Mouse (Mus musculus) cerebellum, adult 2 months (tissue): ENCODE data around the gene Col24a1. TPM values are rescaled to one million over a fixed set of nuclear protein-coding genes. Genes with fewer than 3 reads are reported as not detected.

Experiments used
- DNase-seq, 2 experiments: peaks; one replicate each; pipeline ENCODE4 v3.0.0; 2021
- H3K27ac ChIP-seq: fragments of 200-500 bp; 2 replicates; pipeline ENCODE4 v1.5.1; 2012; ENCODE audit warnings: low read length, control low read depth, inconsistent platforms; ENCODE audit not compliant: insufficient read depth
- H3K27me3 ChIP-seq: fragments of 200-500 bp; 2 replicates; pipeline ENCODE4 v1.6.1; 2012; ENCODE audit warnings: inconsistent platforms, mild to moderate bottlenecking, low read length, moderate library complexity; ENCODE audit not compliant: control insufficient read depth, insufficient read depth
- H3K4me1 ChIP-seq: fragments of 200-500 bp; 2 replicates; pipeline ENCODE4 v1.6.1; 2011; ENCODE audit warnings: low read length; ENCODE audit not compliant: control insufficient read depth, insufficient read depth
- H3K4me3 ChIP-seq: fragments of 200-500 bp; replicated peaks from 2 replicates; pipeline ENCODE3; 2011; ENCODE audit warnings: mild to moderate bottlenecking, low read depth, low read length, control low read depth; ENCODE audit not compliant: insufficient read depth
- CTCF ChIP-seq: fragments of 200-500 bp; IDR thresholded peaks from 2 replicates; pipeline ENCODE4 v1.5.1; 2011; ENCODE audit warnings: low read depth, mild to moderate bottlenecking, control low read depth, low read length, moderate library complexity, borderline replicate concordance; ENCODE audit not compliant: insufficient read depth
- POLR2A ChIP-seq: fragments of 200-500 bp; IDR thresholded peaks from 2 replicates; pipeline ENCODE4 v1.6.1; 2011; ENCODE audit warnings: low read length, control low read depth, borderline replicate concordance; ENCODE audit not compliant: insufficient read depth
- WGBS: fragments of 180-500 bp; shearing (Covaris S2); methylation state at CpG from one replicate; pipeline ENCODE4 v1.1.7; 2018; 5-methylcytosine and 5-hydroxymethylcytosine counted together
- polyA plus RNA-seq: library from polyadenylated mRNA; depleted of rRNA; stranded (reverse); fragments of >200 nt; gene quantifications from 2 replicates; pipeline ENCODE4 v1.2.3, GENCODE M21; 2012

Gene Col24a1
- polyA plus RNA-seq, 1 experiment = 3.0 TPM

DNA sequence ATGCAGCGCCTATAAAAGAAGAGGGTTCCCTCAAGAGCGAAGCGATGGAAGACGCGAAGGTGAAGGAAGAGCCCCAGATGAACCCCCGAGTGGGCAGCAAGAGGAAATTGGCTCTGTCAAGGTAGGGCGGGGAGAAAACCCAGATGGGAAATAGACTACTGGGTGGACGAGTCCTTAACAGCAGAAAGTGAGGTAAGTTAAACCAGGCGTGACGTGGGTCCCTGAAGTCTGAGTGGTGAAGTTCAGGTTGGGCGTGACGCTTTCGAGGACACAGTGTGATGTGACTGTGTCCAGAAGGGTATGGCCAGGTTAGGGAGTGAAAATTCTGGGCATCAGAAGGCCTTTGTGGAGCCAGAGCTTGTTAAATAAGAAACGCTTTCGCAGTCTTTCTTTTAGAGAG lies 284.6 kb downstream of the Col24a1 start:
- Histone ChIP-seq H3K27me3 (no peaks in the 10 kb centered on the region), H3K4me1 (no peaks in the 10 kb centered on the region), H3K4me3 (peak overlapping the region; percentile 90), H3K27ac (no peak overlapping the region)
- WGBS = 29% methylated on average over 15 of the region's 15 CpGs
- TF ChIP-seq POLR2A (no peak), CTCF (no peak)
- DNase-seq = no peak

DNA sequence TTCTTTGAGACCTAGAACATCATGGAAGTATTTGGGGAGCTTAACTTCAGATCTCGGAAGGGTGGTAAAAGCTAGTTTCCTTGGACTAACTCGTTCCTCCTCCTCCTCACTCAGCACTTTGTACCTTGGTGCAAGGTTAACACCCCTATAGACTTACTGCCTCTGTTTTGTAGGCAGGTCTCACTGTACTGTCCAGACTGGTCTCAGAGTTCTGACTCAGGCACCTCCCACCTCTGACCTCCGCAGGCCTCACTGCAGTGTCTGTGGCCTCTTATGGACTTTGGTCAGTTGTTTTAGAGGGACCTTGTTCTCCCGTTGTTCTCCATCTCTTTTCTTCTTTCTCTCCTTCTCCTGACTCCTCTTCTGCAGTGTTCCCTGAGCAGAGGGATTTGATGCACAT lies 290.8 kb downstream of the Col24a1 start:
- H3K27me3 ChIP-seq = no peaks in the 10 kb centered on the region
- 87% methylated on average over 4 of the region's 4 CpGs for WGBS
- DNase-seq = no peak
- no peak overlapping the region for H3K27ac ChIP-seq
- H3K4me1 ChIP-seq = no peaks in the 10 kb centered on the region
- no peak overlapping the region for H3K4me3 ChIP-seq
- TF ChIP-seq POLR2A (no peak), CTCF (no peak)

DNA sequence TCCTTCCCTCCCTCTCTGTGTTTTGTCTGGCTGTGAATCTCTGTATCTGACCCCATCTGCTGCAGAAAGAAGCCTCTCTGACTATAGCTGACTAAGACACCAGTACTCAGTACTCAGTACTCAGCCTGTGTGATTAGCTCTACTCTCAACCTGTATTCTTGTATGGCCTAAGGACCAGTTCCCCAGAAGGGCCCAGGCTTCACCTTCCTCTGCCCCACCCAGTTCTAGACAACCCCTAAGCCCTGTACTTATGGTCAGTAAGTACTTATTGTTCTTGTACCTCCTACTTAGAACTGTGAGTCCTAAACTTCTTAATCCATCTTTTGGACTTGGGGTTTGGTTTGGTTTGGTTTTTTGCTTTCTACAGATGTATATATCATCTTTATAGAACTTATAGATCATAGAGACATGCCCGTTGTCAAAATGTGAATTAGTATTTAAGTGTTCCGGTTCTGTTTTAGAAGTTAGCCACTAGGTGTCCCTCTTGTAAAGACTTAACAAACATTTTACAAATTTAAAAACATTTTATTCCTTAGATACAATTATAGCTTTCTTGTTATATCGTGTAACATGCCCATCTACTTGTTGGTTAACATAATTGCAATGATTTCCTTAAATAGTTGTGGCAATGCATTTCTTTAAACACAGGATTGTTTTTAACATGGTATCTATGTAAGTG lies 291.4 kb downstream of the Col24a1 start:
- Histone ChIP-seq H3K4me1 (no peaks in the 10 kb centered on the region), H3K27ac (no peak overlapping the region), H3K27me3 (no peaks in the 10 kb centered on the region), H3K4me3 (no peak overlapping the region)
- 57% methylated on average over 3 of the region's 3 CpGs for WGBS
- DNase-seq = no peak
- no peak for TF ChIP-seq POLR2A
- TF ChIP-seq CTCF = no peak

DNA sequence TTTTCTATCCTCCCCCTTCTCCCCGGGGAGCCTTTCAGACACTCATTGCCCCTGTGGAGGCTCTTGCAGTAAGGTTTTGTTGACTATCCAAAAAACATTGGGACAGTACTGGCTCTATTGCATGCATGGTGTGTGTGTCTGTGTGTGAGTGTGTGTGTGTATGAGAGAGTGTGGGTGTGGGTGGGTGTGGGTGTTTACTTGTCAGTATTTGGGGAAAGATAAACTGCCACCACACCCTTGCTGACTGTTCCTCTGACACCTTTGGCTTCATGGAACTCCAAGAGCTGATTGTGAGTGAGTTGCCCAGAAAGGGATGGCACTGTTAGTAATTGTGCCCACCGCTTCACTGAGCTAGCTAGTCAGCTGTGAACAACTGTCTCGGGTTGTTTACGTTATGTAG lies 298.3 kb downstream of the Col24a1 start:
- Histone ChIP-seq H3K27ac (no peak overlapping the region), H3K27me3 (no peaks in the 10 kb centered on the region), H3K4me3 (no peak overlapping the region), H3K4me1 (no peaks in the 10 kb centered on the region)
- no peak for DNase-seq
- 83% methylated on average over 4 of the region's 4 CpGs for WGBS
- TF ChIP-seq POLR2A (no peak), CTCF (no peak)

DNA sequence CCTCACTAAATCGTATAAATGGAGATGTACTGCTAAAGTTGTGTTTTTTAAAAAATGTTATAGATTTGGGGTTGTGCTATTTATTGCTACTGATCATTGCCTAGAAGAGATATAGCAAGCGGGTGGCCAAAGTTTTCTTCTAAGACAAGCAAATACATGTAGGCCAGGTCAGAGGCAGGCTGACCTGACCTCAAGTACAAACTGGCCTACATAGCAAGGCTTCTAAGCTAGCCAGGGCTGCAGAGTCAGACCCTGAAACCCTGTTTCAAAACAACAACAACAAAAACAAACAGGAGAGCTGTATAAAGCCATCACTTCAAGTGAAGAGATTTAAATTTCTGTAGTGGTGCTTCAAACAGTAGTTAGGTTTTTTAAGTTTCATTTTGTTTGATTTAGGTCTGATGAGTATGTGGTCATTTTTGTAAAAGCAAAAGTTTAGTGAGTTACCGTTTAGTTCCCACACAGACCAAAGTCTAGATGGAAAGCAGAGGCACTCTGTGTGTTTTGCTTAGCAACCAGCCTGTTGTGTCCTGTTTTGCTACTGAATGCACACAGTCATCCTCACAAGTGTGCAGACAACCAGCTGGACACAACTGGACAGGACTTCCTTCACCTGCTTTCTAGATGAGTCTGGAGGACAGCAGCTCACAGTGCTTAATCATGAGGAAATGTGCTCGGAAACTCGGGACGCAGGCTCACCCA lies 299.7 kb downstream of the Col24a1 start:
- no peak for TF ChIP-seq CTCF
- no peak for TF ChIP-seq POLR2A
- H3K4me1 ChIP-seq = no peaks in the 10 kb centered on the region
- DNase-seq = no peak
- H3K27me3 ChIP-seq = no peaks in the 10 kb centered on the region
- WGBS = 92% methylated on average over 6 of the region's 6 CpGs
- no peak overlapping the region for H3K27ac ChIP-seq
- H3K4me3 ChIP-seq = no peak overlapping the region

DNA sequence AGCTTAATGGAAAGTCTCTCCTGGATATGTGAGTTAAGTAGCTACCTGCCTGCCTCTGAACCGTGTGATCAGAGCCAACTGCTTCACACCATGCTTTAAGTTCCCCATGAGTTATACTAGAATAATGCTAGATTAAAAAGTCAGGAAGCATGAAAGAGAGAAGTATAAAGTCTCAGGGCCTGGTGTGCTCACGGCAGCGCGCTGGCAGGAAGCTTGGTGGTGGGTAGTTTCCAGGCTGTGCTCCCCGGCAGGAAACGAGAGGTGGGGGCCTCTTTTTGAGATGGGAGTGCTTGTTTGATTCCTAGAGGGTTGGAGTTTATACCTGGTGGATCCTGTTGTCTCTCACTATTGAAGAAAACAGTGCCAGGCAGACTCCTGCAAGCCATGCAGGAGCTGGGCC lies 303.1 kb downstream of the Col24a1 start:
- H3K4me1 ChIP-seq = no peaks in the 10 kb centered on the region
- WGBS = 91% methylated on average over 6 of the region's 6 CpGs
- H3K27ac ChIP-seq = no peak overlapping the region
- H3K4me3 ChIP-seq = no peak overlapping the region
- no peak for DNase-seq
- TF ChIP-seq POLR2A = no peak
- no peak for TF ChIP-seq CTCF
- no peaks in the 10 kb centered on the region for H3K27me3 ChIP-seq

DNA sequence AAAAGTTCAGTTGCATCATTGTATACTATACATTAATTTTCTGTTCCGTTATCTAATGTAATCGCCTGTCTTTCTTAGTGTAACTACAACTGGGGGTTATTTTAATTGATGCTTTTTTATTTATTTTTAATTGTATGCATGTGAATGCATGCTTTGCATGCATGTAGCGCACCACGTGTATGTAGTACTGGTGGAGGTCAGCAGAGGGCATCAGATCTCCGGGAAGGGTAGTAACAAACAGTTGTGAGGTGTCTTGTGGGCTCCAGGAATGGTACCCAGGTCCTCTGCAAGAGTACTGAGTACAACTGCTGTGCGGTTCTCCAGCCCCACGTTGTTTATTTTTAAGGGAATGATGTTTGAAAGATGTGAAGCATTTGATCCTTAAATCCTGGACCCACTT lies 306.8 kb downstream of the Col24a1 start:
- no peak; the same call in 1 of the 2 replicates for TF ChIP-seq CTCF
- TF ChIP-seq POLR2A = no peak
- Histone ChIP-seq H3K27me3 (no peaks in the 10 kb centered on the region), H3K27ac (no peak overlapping the region), H3K4me3 (no peak overlapping the region), H3K4me1 (no peaks in the 10 kb centered on the region)
- WGBS = 97% methylated on average over 7 of the region's 7 CpGs
- no peak for DNase-seq

DNA sequence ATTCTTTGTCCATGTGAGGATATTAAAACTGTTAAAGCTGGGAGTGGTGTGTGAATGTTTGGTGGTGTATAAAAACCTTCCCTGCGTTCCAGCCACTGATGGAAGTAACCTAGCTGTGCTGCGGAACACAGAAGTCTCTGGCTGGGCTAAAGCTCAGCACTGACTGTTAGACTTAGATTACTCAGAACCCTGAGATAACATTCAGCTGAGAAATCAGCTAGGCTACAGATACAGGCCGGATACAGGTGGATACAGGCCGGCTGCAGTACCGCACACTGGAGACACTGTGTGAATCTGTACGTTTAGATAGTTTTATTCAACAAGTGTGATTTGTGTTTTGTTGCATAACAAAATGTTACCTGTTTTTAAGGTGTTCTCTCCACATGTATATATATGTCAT lies 308.5 kb downstream of the Col24a1 start:
- Histone ChIP-seq H3K27ac (no peak overlapping the region), H3K4me3 (no peak overlapping the region), H3K27me3 (no peaks in the 10 kb centered on the region), H3K4me1 (no peaks in the 10 kb centered on the region)
- no peak for DNase-seq
- WGBS = 96% methylated on average over 6 of the region's 6 CpGs
- no peak for TF ChIP-seq POLR2A
- no peak for TF ChIP-seq CTCF
